Mouse (Mus musculus): Measurements from ENCODE around the gene Btbd35f26. TPM values are rescaled to one million over a fixed set of nuclear protein-coding genes. Genes with fewer than 3 reads are reported as not detected.
"Not testable (repeated sequence)": the region's sequence is repeated elsewhere in the genome, so short reads cannot be mapped to it uniquely, and the experiment has no call there.

Btbd35f26 gene
- polyA plus RNA-seq (2015; fragmentation: Nextera tagmentation; extraction: Ambion mirVana), result not detected in 2 replicates

- H3K4me1 ChIP-seq; H3K27ac ChIP-seq; H3K9me3 ChIP-seq (replicated peaks); H3K27me3 ChIP-seq; H3K36me3 ChIP-seq; H3K4me2 ChIP-seq; H3K4me3 ChIP-seq (replicated peaks); ATAC-seq (replicated peaks; ENCODE audit: low FRiP score); H3K9ac ChIP-seq: not testable (repeated sequence)
- no CpG with 5 or more reads among the region's 4 CpGs for WGBS
Measured at GRCm38 (mm10) chrX:31336154-31336553, at the start of gene Btbd35f26. Gene Btbd35f26, plus strand, starts transcription at chrX:31336454.

- H3K4me2 ChIP-seq; ATAC-seq (replicated peaks; ENCODE audit: low FRiP score); H3K36me3 ChIP-seq; H3K9ac ChIP-seq; H3K9me3 ChIP-seq (replicated peaks); H3K4me3 ChIP-seq (replicated peaks); H3K27me3 ChIP-seq; H3K27ac ChIP-seq; H3K4me1 ChIP-seq: not testable (repeated sequence)
- 71% methylated on average over 2 of the region's 4 CpGs for WGBS
Measured at GRCm38 (mm10) chrX:31341924-31342323, 5.7 kb downstream of the Btbd35f26 start.

GRCm38 (mm10) chrX:31383818-31384217, 47.6 kb downstream of the Btbd35f26 start, which contains the start of gene Btbd35f19:
Gene Btbd35f19, minus strand, starts transcription at chrX:31383918.
- H3K9me3 ChIP-seq (replicated peaks); H3K4me3 ChIP-seq (replicated peaks); ATAC-seq (replicated peaks; ENCODE audit: low FRiP score); H3K4me1 ChIP-seq; H3K27me3 ChIP-seq; H3K27ac ChIP-seq; H3K9ac ChIP-seq; H3K36me3 ChIP-seq; H3K4me2 ChIP-seq: not testable (repeated sequence)
- no CpG with 5 or more reads among the region's 4 CpGs for WGBS

Other genes with a start within 250 kb of the Btbd35f26 start
- gene Btbd35f29, start 218.8 kb upstream of the Btbd35f26 start, polyA plus RNA-seq (2015; fragmentation: Nextera tagmentation; extraction: Ambion mirVana), result not detected in 2 replicates
- not detected in 2 replicates for gene Spin2f, start 82.6 kb upstream of the Btbd35f26 start, polyA plus RNA-seq (2015; fragmentation: Nextera tagmentation; extraction: Ambion mirVana)
- not detected in 2 replicates for gene Btbd35f19, start 47.5 kb downstream of the Btbd35f26 start, polyA plus RNA-seq (2015; fragmentation: Nextera tagmentation; extraction: Ambion mirVana)
- gene Gm21883, start 237.8 kb downstream of the Btbd35f26 start, polyA plus RNA-seq (2015; fragmentation: Nextera tagmentation; extraction: Ambion mirVana), result not detected in 2 replicates